Mouse (Mus musculus): Measurements from ENCODE around the gene Krtap4-7. TPM values are rescaled to one million over a fixed set of nuclear protein-coding genes. Genes with fewer than 3 reads are reported as not detected.

Krtap4-7 gene
- polyA plus RNA-seq, 1 experiment from 2014 or later: not detected

GRCm38 (mm10) chr11:99650136-99650535 lies 6.2 kb upstream of the Krtap4-7 start, which contains the start of gene Gm11555:
Gene Gm11555, minus strand, starts transcription at chr11:99650236.
- Histone ChIP-seq H3K4me3 (ENCODE audit: low read depth, low read length) (no peak within 1 kb of the TSS), H3K9ac (replicated peaks; ENCODE audit: low read depth, low read length) (no peak within 1 kb of the TSS), H3K4me1 (ENCODE audit: control insufficient read depth, insufficient read depth, low read length) (no peaks in the 10 kb centered on the region), H3K9me3 (ENCODE audit: control insufficient read depth, low read length) (no peaks in the 10 kb centered on the region), H3K4me2 (ENCODE audit: low read depth, low read length) (no peak within 1 kb of the TSS), H3K27ac (ENCODE audit: low read depth, low read length) (no peak within 1 kb of the TSS), H3K27me3 (ENCODE audit: control insufficient read depth, insufficient read depth, low read length) (no peaks in the 10 kb centered on the region), H3K36me3 (ENCODE audit: control insufficient read depth, insufficient read depth, low read length) (no peaks in the 10 kb centered on the region)
- WGBS: 83% methylated on average over 2 of the region's 2 CpGs
- no peak for ATAC-seq (ENCODE audit: low read depth)

- Histone ChIP-seq H3K36me3 (ENCODE audit: control insufficient read depth, insufficient read depth, low read length) (no peaks in the 10 kb centered on the region), H3K4me2 (ENCODE audit: low read depth, low read length) (no peak overlapping the region), H3K4me1 (ENCODE audit: control insufficient read depth, insufficient read depth, low read length) (no peaks in the 10 kb centered on the region), H3K27me3 (ENCODE audit: control insufficient read depth, insufficient read depth, low read length) (no peaks in the 10 kb centered on the region), H3K27ac (ENCODE audit: low read depth, low read length) (no peak overlapping the region), H3K4me3 (ENCODE audit: low read depth, low read length) (no peak overlapping the region), H3K9me3 (ENCODE audit: control insufficient read depth, low read length) (no peaks in the 10 kb centered on the region), H3K9ac (replicated peaks; ENCODE audit: low read depth, low read length) (no peak overlapping the region)
- no peak for ATAC-seq (ENCODE audit: low read depth)
- WGBS: 91% methylated on average over 15 of the region's 15 CpGs
Observed at GRCm38 (mm10) chr11:99646444-99646843, 2.6 kb upstream of the Krtap4-7 start.

GRCm38 (mm10) chr11:99644351-99644750 lies 462 bp upstream of the Krtap4-7 start:
- H3K4me2 ChIP-seq (ENCODE audit: low read depth, low read length): no peak overlapping the region
- H3K27ac ChIP-seq (ENCODE audit: low read depth, low read length): no peak overlapping the region
- H3K9ac ChIP-seq (replicated peaks; ENCODE audit: low read depth, low read length): no peak overlapping the region
- no peaks in the 10 kb centered on the region for H3K36me3 ChIP-seq (ENCODE audit: control insufficient read depth, insufficient read depth, low read length)
- ATAC-seq (ENCODE audit: low read depth): no peak
- WGBS: 61% methylated on average over 3 of the region's 3 CpGs
- H3K27me3 ChIP-seq (ENCODE audit: control insufficient read depth, insufficient read depth, low read length): no peaks in the 10 kb centered on the region
- no peaks in the 10 kb centered on the region for H3K9me3 ChIP-seq (ENCODE audit: control insufficient read depth, low read length)
- H3K4me3 ChIP-seq (ENCODE audit: low read depth, low read length): no peak overlapping the region
- H3K4me1 ChIP-seq (ENCODE audit: control insufficient read depth, insufficient read depth, low read length): no peaks in the 10 kb centered on the region

- ATAC-seq (ENCODE audit: low read depth): no peak
- no peak overlapping the region for H3K9ac ChIP-seq (replicated peaks; ENCODE audit: low read depth, low read length)
Observed at GRCm38 (mm10) chr11:99640926-99641325, 3.0 kb downstream of the Krtap4-7 start.

GRCm38 (mm10) chr11:99637086-99637485 lies 6.8 kb downstream of the Krtap4-7 start:
- Histone ChIP-seq H3K27me3 (ENCODE audit: control insufficient read depth, insufficient read depth, low read length) (no peaks in the 10 kb centered on the region), H3K9ac (replicated peaks; ENCODE audit: low read depth, low read length) (no peak overlapping the region), H3K9me3 (ENCODE audit: control insufficient read depth, low read length) (no peaks in the 10 kb centered on the region), H3K4me3 (ENCODE audit: low read depth, low read length) (no peak overlapping the region), H3K27ac (ENCODE audit: low read depth, low read length) (no peak overlapping the region), H3K36me3 (ENCODE audit: control insufficient read depth, insufficient read depth, low read length) (no peaks in the 10 kb centered on the region), H3K4me2 (ENCODE audit: low read depth, low read length) (no peak overlapping the region), H3K4me1 (ENCODE audit: control insufficient read depth, insufficient read depth, low read length) (no peaks in the 10 kb centered on the region)
- 74% methylated on average over 1 of the region's 1 CpGs for WGBS
- no peak for ATAC-seq (ENCODE audit: low read depth)

More at GRCm38 (mm10) chr11:99640926-99641325, 3.0 kb downstream of the Krtap4-7 start:
- Histone ChIP-seq H3K36me3 (ENCODE audit: control insufficient read depth, insufficient read depth, low read length) (no peaks in the 10 kb centered on the region), H3K27ac (ENCODE audit: low read depth, low read length) (no peak overlapping the region), H3K4me3 (ENCODE audit: low read depth, low read length) (no peak overlapping the region), H3K4me2 (ENCODE audit: low read depth, low read length) (no peak overlapping the region), H3K4me1 (ENCODE audit: control insufficient read depth, insufficient read depth, low read length) (no peaks in the 10 kb centered on the region), H3K9me3 (ENCODE audit: control insufficient read depth, low read length) (no peaks in the 10 kb centered on the region), H3K27me3 (ENCODE audit: control insufficient read depth, insufficient read depth, low read length) (no peaks in the 10 kb centered on the region)
- WGBS: 60% methylated on average over 1 of the region's 1 CpGs

GRCm38 (mm10) chr11:99634653-99635134 lies 9.2 kb downstream of the Krtap4-7 start, which contains the start of gene Krtap4-2:
Gene Krtap4-2, minus strand, starts transcription at chr11:99635084.
- Histone ChIP-seq H3K9me3 (ENCODE audit: control insufficient read depth, low read length) (no peaks in the 10 kb centered on the region), H3K9ac (replicated peaks; ENCODE audit: low read depth, low read length) (no peak within 1 kb of the TSS), H3K4me2 (ENCODE audit: low read depth, low read length) (no peak within 1 kb of the TSS), H3K27ac (ENCODE audit: low read depth, low read length) (no peak within 1 kb of the TSS), H3K27me3 (ENCODE audit: control insufficient read depth, insufficient read depth, low read length) (no peaks in the 10 kb centered on the region), H3K4me1 (ENCODE audit: control insufficient read depth, insufficient read depth, low read length) (no peaks in the 10 kb centered on the region), H3K36me3 (ENCODE audit: control insufficient read depth, insufficient read depth, low read length) (no peaks in the 10 kb centered on the region), H3K4me3 (ENCODE audit: low read depth, low read length) (no peak within 1 kb of the TSS)
- no peak for ATAC-seq (ENCODE audit: low read depth)
- WGBS: 45% methylated on average over 7 of the region's 8 CpGs

- Histone ChIP-seq H3K4me2 (ENCODE audit: low read depth, low read length) (no peak overlapping the region), H3K4me3 (ENCODE audit: low read depth, low read length) (no peak overlapping the region), H3K4me1 (ENCODE audit: control insufficient read depth, insufficient read depth, low read length) (no peaks in the 10 kb centered on the region), H3K9ac (replicated peaks; ENCODE audit: low read depth, low read length) (no peak overlapping the region), H3K27me3 (ENCODE audit: control insufficient read depth, insufficient read depth, low read length) (no peaks in the 10 kb centered on the region), H3K27ac (ENCODE audit: low read depth, low read length) (no peak overlapping the region), H3K36me3 (ENCODE audit: control insufficient read depth, insufficient read depth, low read length) (no peaks in the 10 kb centered on the region), H3K9me3 (ENCODE audit: control insufficient read depth, low read length) (no peaks in the 10 kb centered on the region)
- 72% methylated on average over 2 of the region's 2 CpGs for WGBS
- no peak for ATAC-seq (ENCODE audit: low read depth)
Observed at GRCm38 (mm10) chr11:99633293-99633692, 10.6 kb downstream of the Krtap4-7 start.

- H3K4me3 ChIP-seq (ENCODE audit: low read depth, low read length): no peak overlapping the region
- H3K9me3 ChIP-seq (ENCODE audit: control insufficient read depth, low read length): no peaks in the 10 kb centered on the region
- H3K4me2 ChIP-seq (ENCODE audit: low read depth, low read length): no peak overlapping the region
- H3K4me1 ChIP-seq (ENCODE audit: control insufficient read depth, insufficient read depth, low read length): no peaks in the 10 kb centered on the region
- ATAC-seq (ENCODE audit: low read depth): no peak
- H3K27me3 ChIP-seq (ENCODE audit: control insufficient read depth, insufficient read depth, low read length): no peaks in the 10 kb centered on the region
- no peaks in the 10 kb centered on the region for H3K36me3 ChIP-seq (ENCODE audit: control insufficient read depth, insufficient read depth, low read length)
- 89% methylated on average over 3 of the region's 3 CpGs for WGBS
- no peak overlapping the region for H3K9ac ChIP-seq (replicated peaks; ENCODE audit: low read depth, low read length)
- H3K27ac ChIP-seq (ENCODE audit: low read depth, low read length): no peak overlapping the region
Observed at GRCm38 (mm10) chr11:99630890-99631289, 13.0 kb downstream of the Krtap4-7 start.

- no peak within 1 kb of the TSS for H3K27ac ChIP-seq (ENCODE audit: low read depth, low read length)
- H3K4me3 ChIP-seq (ENCODE audit: low read depth, low read length): no peak within 1 kb of the TSS
- no peak for ATAC-seq (ENCODE audit: low read depth)
- no peaks in the 10 kb centered on the region for H3K4me1 ChIP-seq (ENCODE audit: control insufficient read depth, insufficient read depth, low read length)
- no peak within 1 kb of the TSS for H3K9ac ChIP-seq (replicated peaks; ENCODE audit: low read depth, low read length)
- H3K27me3 ChIP-seq (ENCODE audit: control insufficient read depth, insufficient read depth, low read length): no peaks in the 10 kb centered on the region
- no peaks in the 10 kb centered on the region for H3K36me3 ChIP-seq (ENCODE audit: control insufficient read depth, insufficient read depth, low read length)
- WGBS: 87% methylated on average over 4 of the region's 4 CpGs
- H3K9me3 ChIP-seq (ENCODE audit: control insufficient read depth, low read length): no peaks in the 10 kb centered on the region
- H3K4me2 ChIP-seq (ENCODE audit: low read depth, low read length): no peak within 1 kb of the TSS
Observed at GRCm38 (mm10) chr11:99628138-99628537, 15.8 kb downstream of the Krtap4-7 start, which contains the start of gene Krtap4-1. Gene Krtap4-1, minus strand, starts transcription at chr11:99628238.

Data from neural tube, embryonic 14.5 days (tissue).